Mouse (Mus musculus) MEL (cell line): ENCODE measurements around the gene Ttc30b. TPM values are rescaled to one million over a fixed set of nuclear protein-coding genes. Genes with fewer than 3 reads are reported as not detected.
"Not testable (repeated sequence)": the region's sequence is repeated elsewhere in the genome, so short reads cannot be mapped to it uniquely, and the experiment has no call there.

ENCODE experiments used
- DNase-seq: peaks from one replicate; pipeline ENCODE4 v3.0.0; 2011; ENCODE audit warnings: low read depth, low spot score
- H3K27ac ChIP-seq: 2 replicates; pipeline ENCODE4 v1.5.1; 2012; ENCODE audit warnings: low read depth, mild to moderate bottlenecking, control low read depth, low read length, moderate library complexity; ENCODE audit not compliant: control insufficient read depth
- H3K27me3 ChIP-seq, 2 experiments: fragments of 150-350 bp in 1 of 2; sonication (generic) in 1 of 2; 2 replicates each; pipeline ENCODE4 v1.6.1; 2012; ENCODE audit warnings: low read length in 2 of 2, mild to moderate bottlenecking in 2 of 2, improper control_type of control experiment in 1 of 2, moderate library complexity in 1 of 2; ENCODE audit not compliant: insufficient read depth in 2 of 2, control insufficient read depth in 1 of 2
- H3K36me3 ChIP-seq, 2 experiments: 2 replicates each; pipeline ENCODE4 v1.6.1; 2012 to 2014; ENCODE audit warnings: low read length in 2 of 2, improper control_type of control experiment in 1 of 2, inconsistent platforms in 1 of 2, mild to moderate bottlenecking in 1 of 2; ENCODE audit not compliant: insufficient read depth in 2 of 2, control insufficient read depth in 1 of 2
- H3K4me1 ChIP-seq, 2 experiments: fragments of 150-350 bp in 1 of 2; sonication (generic) in 1 of 2; 2 replicates each; pipeline ENCODE4 v1.6.1; 2012; ENCODE audit warnings: low read length in 2 of 2, improper control_type of control experiment in 1 of 2, mild to moderate bottlenecking in 1 of 2; ENCODE audit not compliant: insufficient read depth in 2 of 2, control insufficient read depth in 1 of 2
- H3K4me3 ChIP-seq, 2 experiments: fragments of 150-350 bp in 1 of 2; sonication (generic) in 1 of 2; 2 replicates each; pipeline ENCODE4 v1.5.1; 2012; ENCODE audit warnings: low read depth in 2 of 2, low read length in 2 of 2, mild to moderate bottlenecking in 2 of 2, moderate library complexity in 2 of 2, control low read depth in 1 of 2, improper control_type of control experiment in 1 of 2; ENCODE audit not compliant: control insufficient read depth in 1 of 2, insufficient read depth in 1 of 2
- H3K79me2 ChIP-seq: 2 replicates; pipeline ENCODE4 v1.6.1; 2012; ENCODE audit warnings: mild to moderate bottlenecking, low read length, moderate library complexity; ENCODE audit not compliant: control insufficient read depth, poor library complexity, insufficient read depth
- H3K9ac ChIP-seq: 2 replicates; pipeline ENCODE4 v1.6.1; 2012; ENCODE audit warnings: low read depth, mild to moderate bottlenecking, control low read depth, low read length, moderate library complexity; ENCODE audit not compliant: control insufficient read depth, poor library complexity, severe bottlenecking
- H3K9me3 ChIP-seq: fragments of 150-350 bp; sonication (generic); replicated peaks from 2 replicates; pipeline ENCODE4 v1.6.1; 2012; ENCODE audit warnings: mild to moderate bottlenecking, low read length, improper control_type of control experiment, moderate library complexity; ENCODE audit not compliant: insufficient read depth
- TBP ChIP-seq: IDR thresholded peaks from 2 replicates; pipeline ENCODE4 v1.8.0; 2011; ENCODE audit warnings: low read depth, low read length, improper control_type of control experiment
- UBTF ChIP-seq: IDR thresholded peaks from 2 replicates; pipeline ENCODE4 v1.6.1; 2012; ENCODE audit warnings: low read depth, mild to moderate bottlenecking, inconsistent platforms, low read length, improper control_type of control experiment, moderate library complexity, borderline replicate concordance; ENCODE audit not compliant: insufficient read depth
- ZNF384 ChIP-seq: IDR thresholded peaks from 2 replicates; pipeline ENCODE4 v1.6.1; 2012; ENCODE audit warnings: low read depth, mild to moderate bottlenecking, inconsistent platforms, low read length, improper control_type of control experiment
- polyA plus RNA-seq, 2 experiments: library from polyadenylated mRNA; stranded (reverse) in 1 of 2; unstranded in 1 of 2; fragments of >175 nt in 1 of 2; fragments of >200 nt in 1 of 2; gene quantifications; 2 replicates each; pipeline versions ENCODE4 v1.2.1 to v1.2.4; 2012; ENCODE audit warnings: low replicate concordance in 2 of 2, low read depth in 1 of 2; ENCODE audit not compliant: insufficient read length in 2 of 2, insufficient read depth in 1 of 2, missing spikeins in 1 of 2
- total RNA-seq: library from RNA; depleted of rRNA; stranded (reverse); fragments of 300-350 nt; gene quantifications from 2 replicates; pipeline ENCODE4 v1.2.3, GENCODE M21; 2012

The Ttc30b gene
- total and polyA plus RNA-seq, 3 experiments, result not detected

GRCm38 (mm10) chr2:75983091-75983490 lies 44.7 kb upstream of the Ttc30b start (continued):
- no peak for TF ChIP-seq TBP

- Histone ChIP-seq H3K4me3 (no peak overlapping the region), H3K4me1 (no peaks in the 10 kb centered on the region), H3K79me2 (no peaks in the 10 kb centered on the region), H3K27me3 (no peaks in the 10 kb centered on the region), H3K9ac (no peak overlapping the region), H3K9me3 (no peaks in the 10 kb centered on the region), H3K27ac (no peak overlapping the region), H3K36me3 (no peaks in the 10 kb centered on the region)
- TF ChIP-seq UBTF, result no peak
- DNase-seq, result no peak
Observed at GRCm38 (mm10) chr2:75982626-75983025, 44.2 kb upstream of the Ttc30b start.

- not testable (repeated sequence) for H3K9ac ChIP-seq, H3K27ac ChIP-seq, H3K9me3 ChIP-seq, H3K36me3 ChIP-seq, H3K4me1 ChIP-seq, H3K27me3 ChIP-seq, DNase-seq, H3K79me2 ChIP-seq, H3K4me3 ChIP-seq
Observed at GRCm38 (mm10) chr2:75981440-75982081, 43.2 kb upstream of the Ttc30b start, which contains the start of gene Ttc30a1. Gene Ttc30a1 (minus strand): TSS chr2:75981967.

- H3K9ac ChIP-seq, H3K27ac ChIP-seq, H3K79me2 ChIP-seq, H3K36me3 ChIP-seq, H3K4me1 ChIP-seq, H3K27me3 ChIP-seq, H3K9me3 ChIP-seq, DNase-seq, H3K4me3 ChIP-seq: not testable (repeated sequence)
Observed at GRCm38 (mm10) chr2:75980933-75981439, 42.6 kb upstream of the Ttc30b start.

- H3K79me2 ChIP-seq, H3K4me1 ChIP-seq: not testable (repeated sequence)
- peak; percentile 9 for DNase-seq
Observed at GRCm38 (mm10) chr2:75977752-75978368, 39.5 kb upstream of the Ttc30b start, which contains the start of gene Ttc30a2. Gene Ttc30a2 (minus strand): TSS chr2:75978170.

DNA sequence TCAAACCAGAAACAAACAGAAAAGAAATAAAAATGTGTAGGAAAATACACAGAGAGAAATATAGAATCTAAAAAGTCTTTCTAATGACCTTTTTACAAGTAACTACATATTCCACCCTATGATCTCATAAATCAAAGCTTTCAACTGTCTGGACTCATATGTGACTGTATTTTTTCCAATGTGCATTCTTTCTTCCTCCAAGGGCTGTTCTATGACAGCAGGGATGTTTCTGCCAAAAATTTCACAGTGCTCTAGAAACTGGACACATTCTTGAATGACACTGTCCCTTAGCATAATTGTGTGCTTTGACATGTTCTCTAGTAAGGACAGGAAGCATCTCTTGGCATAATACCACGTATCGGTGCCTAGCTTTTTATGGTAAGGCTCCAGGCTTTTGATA lies 37.7 kb upstream of the Ttc30b start:
- H3K9me3 ChIP-seq, H3K4me1 ChIP-seq, H3K79me2 ChIP-seq, H3K27me3 ChIP-seq, H3K9ac ChIP-seq, H3K4me3 ChIP-seq, DNase-seq, H3K27ac ChIP-seq, H3K36me3 ChIP-seq: not testable (repeated sequence)

More at GRCm38 (mm10) chr2:75977752-75978368, 39.5 kb upstream of the Ttc30b start, which contains the start of gene Ttc30a2:
- H3K27ac ChIP-seq, H3K27me3 ChIP-seq, H3K36me3 ChIP-seq, H3K9ac ChIP-seq, H3K4me3 ChIP-seq, H3K9me3 ChIP-seq: not testable (repeated sequence)
- TF ChIP-seq ZNF384, result peak; percentile 12; the same call in 1 of the 2 replicates
